Mouse (Mus musculus): Measurements from ENCODE around the gene Smurf1.
A peak's percentile ranks its signal among the peaks of the same experiment; 100 is the strongest.

The Smurf1 gene

DNA sequence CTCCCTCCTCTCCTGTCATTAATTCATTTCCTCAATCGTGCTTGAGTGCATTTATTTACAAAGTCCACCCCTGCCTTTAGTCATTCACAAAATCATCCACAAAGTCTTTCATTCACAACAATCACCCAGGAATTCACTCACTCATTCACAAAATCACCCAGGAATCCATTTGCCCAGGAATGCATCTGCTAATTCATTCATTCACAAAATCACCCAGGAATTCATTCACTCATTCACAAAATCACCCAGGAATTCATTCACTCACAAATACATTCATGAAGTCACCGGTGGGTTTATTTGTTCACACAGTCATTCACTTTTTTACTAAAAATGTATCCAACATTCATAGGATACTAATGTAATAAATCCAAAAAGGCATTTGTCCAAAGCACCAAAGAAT lies 24.4 kb upstream of the Smurf1 start:
- no peaks in the 10 kb centered on the region for H3K27me3 ChIP-seq (ENCODE audit: insufficient read depth, low read length)
- no peaks in the 10 kb centered on the region for H3K9me3 ChIP-seq (ENCODE audit: low read length)

DNA sequence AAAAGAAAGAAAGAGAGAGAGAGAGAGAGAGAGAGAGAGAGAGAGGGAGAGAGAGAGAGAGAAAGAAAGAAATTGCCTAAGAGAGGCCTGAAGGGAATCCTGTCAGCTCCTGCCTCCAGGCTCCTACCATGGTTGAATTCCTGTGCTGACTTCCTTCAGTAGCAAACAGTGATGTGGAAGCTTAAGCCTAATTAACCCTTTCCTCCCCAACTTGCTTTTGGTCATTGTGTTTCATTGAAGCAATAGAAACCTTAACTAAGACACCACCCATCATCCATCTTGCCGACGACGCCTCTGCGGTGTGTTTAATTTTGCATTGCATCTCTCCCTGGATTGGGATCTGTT lies 23.4 kb upstream of the Smurf1 start:
- Histone ChIP-seq H3K9me3 (ENCODE audit: low read length) (no peaks in the 10 kb centered on the region), H3K36me3 (ENCODE audit: insufficient read depth, low read length) (no peaks in the 10 kb centered on the region), H3K27me3 (ENCODE audit: insufficient read depth, low read length) (no peaks in the 10 kb centered on the region), H3K4me3 (replicated peaks; ENCODE audit: low read length) (no peak overlapping the region), H3K4me1 (replicated peaks; ENCODE audit: low read depth, low read length) (peaks cover 23% of the 10 kb centered on the region)
- TF ChIP-seq NANOG (IDR thresholded peaks at IDR 0.05; ENCODE audit: borderline replicate concordance, low read length) (no peak), CTCF (conservative IDR thresholded peaks at IDR 0.05; ENCODE audit: low read length) (no peak), POU5F1 (IDR thresholded peaks at IDR 0.05; ENCODE audit: borderline replicate concordance, low read length) (no peak)

More for the DNA sequence above, 24.4 kb upstream of the Smurf1 start:
- Histone ChIP-seq H3K4me1 (replicated peaks; ENCODE audit: low read depth, low read length) (peaks cover 23% of the 10 kb centered on the region), H3K36me3 (ENCODE audit: insufficient read depth, low read length) (no peaks in the 10 kb centered on the region), H3K4me3 (replicated peaks; ENCODE audit: low read length) (no peak overlapping the region)
- no peak for TF ChIP-seq POU5F1 (IDR thresholded peaks at IDR 0.05; ENCODE audit: borderline replicate concordance, low read length)
- TF ChIP-seq NANOG (IDR thresholded peaks at IDR 0.05; ENCODE audit: borderline replicate concordance, low read length) = no peak
- no peak for TF ChIP-seq CTCF (conservative IDR thresholded peaks at IDR 0.05; ENCODE audit: low read length)

- TF ChIP-seq CTCF (conservative IDR thresholded peaks at IDR 0.05; ENCODE audit: low read length) (peak; percentile 37), POU5F1 (IDR thresholded peaks at IDR 0.05; ENCODE audit: borderline replicate concordance, low read length) (no peak)
- Histone ChIP-seq H3K9me3 (ENCODE audit: low read length) (no peaks in the 10 kb centered on the region), H3K4me3 (replicated peaks; ENCODE audit: low read length) (no peak overlapping the region), H3K27me3 (ENCODE audit: insufficient read depth, low read length) (no peaks in the 10 kb centered on the region), H3K36me3 (ENCODE audit: insufficient read depth, low read length) (no peaks in the 10 kb centered on the region), H3K4me1 (replicated peaks; ENCODE audit: low read depth, low read length) (peaks cover 23% of the 10 kb centered on the region)
Observed at GRCm38 (mm10) chr5:144988340-144989060, 22.9 kb upstream of the Smurf1 start.

GRCm38 (mm10) chr5:144987561-144987960 lies 21.9 kb upstream of the Smurf1 start:
- H3K4me1 ChIP-seq (replicated peaks; ENCODE audit: low read depth, low read length) = peaks cover 23% of the 10 kb centered on the region
- no peaks in the 10 kb centered on the region for H3K27me3 ChIP-seq (ENCODE audit: insufficient read depth, low read length)
- H3K36me3 ChIP-seq (ENCODE audit: insufficient read depth, low read length) = no peaks in the 10 kb centered on the region
- TF ChIP-seq POU5F1 (IDR thresholded peaks at IDR 0.05; ENCODE audit: borderline replicate concordance, low read length) (no peak), NANOG (IDR thresholded peaks at IDR 0.05; ENCODE audit: borderline replicate concordance, low read length) (no peak), CTCF (conservative IDR thresholded peaks at IDR 0.05; ENCODE audit: low read length) (no peak)
- H3K4me3 ChIP-seq (replicated peaks; ENCODE audit: low read length) = no peak overlapping the region
- peaks cover 3% of the 10 kb centered on the region; the same call in 1 of the 2 replicates for H3K9me3 ChIP-seq (ENCODE audit: low read length)

- Histone ChIP-seq H3K4me1 (replicated peaks; ENCODE audit: low read depth, low read length) (peaks cover 24% of the 10 kb centered on the region), H3K27me3 (ENCODE audit: insufficient read depth, low read length) (no peaks in the 10 kb centered on the region), H3K9me3 (ENCODE audit: low read length) (peaks cover 3% of the 10 kb centered on the region; the same call in 1 of the 2 replicates), H3K36me3 (ENCODE audit: insufficient read depth, low read length) (no peaks in the 10 kb centered on the region), H3K4me3 (replicated peaks; ENCODE audit: low read length) (no peak overlapping the region)
- TF ChIP-seq CTCF (conservative IDR thresholded peaks at IDR 0.05; ENCODE audit: low read length) = no peak
Observed at GRCm38 (mm10) chr5:144984839-144985238, 19.2 kb upstream of the Smurf1 start.

DNA sequence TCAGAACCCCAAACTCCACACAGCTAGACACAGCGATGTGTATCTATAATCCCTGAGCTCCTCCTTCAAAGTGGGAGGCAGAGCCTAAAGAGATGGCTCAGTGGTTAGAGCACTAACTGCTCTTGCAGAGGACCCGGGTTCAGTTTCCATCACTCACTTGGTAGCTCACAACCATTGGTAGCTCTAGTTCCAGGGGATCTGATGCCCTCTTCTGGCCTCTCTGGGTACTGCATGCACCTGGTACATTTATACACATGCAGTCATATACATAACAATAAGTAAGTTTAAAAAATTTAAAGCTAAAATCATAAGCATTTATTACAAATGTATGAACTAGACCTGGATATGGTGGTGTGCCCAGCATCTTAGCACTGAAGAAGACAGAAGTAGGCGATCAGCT lies 17.6 kb upstream of the Smurf1 start:
- TF ChIP-seq POU5F1 (IDR thresholded peaks at IDR 0.05; ENCODE audit: borderline replicate concordance, low read length) = no peak
- peak; percentile 65 for TF ChIP-seq CTCF (conservative IDR thresholded peaks at IDR 0.05; ENCODE audit: low read length)

DNA sequence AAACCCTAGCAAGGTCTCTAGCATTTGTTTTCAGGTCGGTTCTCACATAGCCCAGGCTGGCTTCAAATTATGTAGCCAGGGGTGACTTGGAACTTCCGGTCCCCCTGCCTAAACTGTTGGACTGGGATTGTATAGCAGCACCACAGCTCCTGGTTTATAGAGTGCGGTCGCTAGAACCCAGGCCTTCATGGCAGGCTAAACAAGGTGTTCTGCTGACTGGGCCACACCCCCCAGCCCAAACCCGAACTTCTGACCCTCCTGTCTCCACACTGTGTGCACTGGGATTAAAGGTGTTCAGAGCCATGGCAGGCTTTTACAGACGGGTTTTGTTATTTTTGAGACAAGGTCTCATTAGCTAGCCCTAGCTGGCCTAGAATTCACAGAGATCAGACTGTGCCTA lies 13.5 kb upstream of the Smurf1 start:
- Histone ChIP-seq H3K36me3 (ENCODE audit: insufficient read depth, low read length) (no peaks in the 10 kb centered on the region), H3K9me3 (ENCODE audit: low read length) (peaks cover 3% of the 10 kb centered on the region; the same call in 1 of the 2 replicates), H3K4me1 (replicated peaks; ENCODE audit: low read depth, low read length) (peaks cover 16% of the 10 kb centered on the region), H3K27me3 (ENCODE audit: insufficient read depth, low read length) (no peaks in the 10 kb centered on the region), H3K4me3 (replicated peaks; ENCODE audit: low read length) (no peak overlapping the region)
- TF ChIP-seq POU5F1 (IDR thresholded peaks at IDR 0.05; ENCODE audit: borderline replicate concordance, low read length) (no peak), CTCF (conservative IDR thresholded peaks at IDR 0.05; ENCODE audit: low read length) (no peak), NANOG (IDR thresholded peaks at IDR 0.05; ENCODE audit: borderline replicate concordance, low read length) (no peak)

More for the DNA sequence above, 17.6 kb upstream of the Smurf1 start:
- H3K36me3 ChIP-seq (ENCODE audit: insufficient read depth, low read length) = no peaks in the 10 kb centered on the region
- H3K27me3 ChIP-seq (ENCODE audit: insufficient read depth, low read length) = no peaks in the 10 kb centered on the region
- H3K9me3 ChIP-seq (ENCODE audit: low read length) = peaks cover 3% of the 10 kb centered on the region; the same call in 1 of the 2 replicates
- no peak overlapping the region for H3K4me3 ChIP-seq (replicated peaks; ENCODE audit: low read length)
- H3K4me1 ChIP-seq (replicated peaks; ENCODE audit: low read depth, low read length) = peaks cover 24% of the 10 kb centered on the region

DNA sequence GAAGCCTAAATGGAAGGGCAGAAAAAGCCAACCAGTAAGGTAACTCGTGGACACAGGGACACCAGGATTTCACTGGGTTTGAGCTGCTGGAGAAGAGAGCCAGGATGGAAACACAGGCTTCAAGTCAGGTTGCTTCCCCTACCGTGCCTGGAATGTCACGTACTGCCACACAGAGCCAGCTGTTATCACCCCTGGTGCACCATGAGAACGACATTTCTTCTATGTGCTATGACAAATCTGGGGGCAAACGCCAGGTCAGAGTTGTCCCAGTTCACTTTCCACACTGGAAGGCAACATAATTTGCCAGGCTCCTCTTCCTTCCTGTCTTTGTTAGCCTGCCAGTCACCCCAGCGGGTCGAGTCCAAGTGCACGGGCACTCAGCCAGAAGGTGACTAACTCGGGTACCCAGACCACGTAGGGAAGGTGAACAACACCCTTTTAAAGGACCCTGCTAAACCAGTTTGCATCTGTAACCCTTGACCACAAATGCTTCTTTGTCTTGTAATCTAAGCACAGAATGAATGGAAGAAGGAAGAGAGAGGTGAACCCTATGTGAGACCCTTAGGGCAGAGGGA lies 13.0 kb upstream of the Smurf1 start:
- H3K36me3 ChIP-seq (ENCODE audit: insufficient read depth, low read length) = no peaks in the 10 kb centered on the region
- peaks cover 16% of the 10 kb centered on the region for H3K4me1 ChIP-seq (replicated peaks; ENCODE audit: low read depth, low read length)
- peaks cover 3% of the 10 kb centered on the region; the same call in 1 of the 2 replicates for H3K9me3 ChIP-seq (ENCODE audit: low read length)
- H3K27me3 ChIP-seq (ENCODE audit: insufficient read depth, low read length) = no peaks in the 10 kb centered on the region
- TF ChIP-seq CTCF (conservative IDR thresholded peaks at IDR 0.05; ENCODE audit: low read length) (no peak), NANOG (IDR thresholded peaks at IDR 0.05; ENCODE audit: borderline replicate concordance, low read length) (no peak)
- H3K4me3 ChIP-seq (replicated peaks; ENCODE audit: low read length) = no peak overlapping the region

- no peaks in the 10 kb centered on the region for H3K36me3 ChIP-seq (ENCODE audit: insufficient read depth, low read length)
- H3K4me1 ChIP-seq (replicated peaks; ENCODE audit: low read depth, low read length) = peaks cover 16% of the 10 kb centered on the region
- H3K9me3 ChIP-seq (ENCODE audit: low read length) = no peaks in the 10 kb centered on the region
- H3K27me3 ChIP-seq (ENCODE audit: insufficient read depth, low read length) = peaks cover 11% of the 10 kb centered on the region
- TF ChIP-seq POU5F1 (IDR thresholded peaks at IDR 0.05; ENCODE audit: borderline replicate concordance, low read length) = no peak
- TF ChIP-seq CTCF (conservative IDR thresholded peaks at IDR 0.05; ENCODE audit: low read length) = peak; percentile 17
- no peak for TF ChIP-seq NANOG (IDR thresholded peaks at IDR 0.05; ENCODE audit: borderline replicate concordance, low read length)
- no peak overlapping the region for H3K4me3 ChIP-seq (replicated peaks; ENCODE audit: low read length)
Observed at GRCm38 (mm10) chr5:144971266-144971665, 5.6 kb upstream of the Smurf1 start.
